In the genomic region with DNA sequence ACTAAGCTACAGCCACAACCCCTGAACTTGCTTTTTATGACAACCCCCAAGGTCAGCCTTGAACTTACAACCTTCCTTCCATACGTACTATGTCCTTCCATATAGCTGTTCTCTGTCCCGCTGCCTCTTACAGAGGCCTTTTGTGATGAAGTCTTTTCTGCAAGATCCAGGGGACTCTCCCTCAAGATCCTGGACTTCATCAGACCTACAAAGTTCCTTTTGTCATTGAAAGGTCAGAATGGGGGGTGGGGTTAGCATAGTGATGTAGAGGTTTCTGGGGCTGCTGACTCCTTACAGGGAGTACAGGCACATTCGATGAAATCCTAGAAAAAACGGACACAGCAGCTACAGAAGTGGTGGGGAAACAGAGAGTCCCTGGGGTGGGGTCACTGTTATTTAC, we compare ENCODE assay signal across 22 mouse cellular contexts. TPM values are rescaled to one million over a fixed set of nuclear protein-coding genes. Genes with fewer than 3 reads are reported as not detected.
A peak's percentile ranks its signal among the peaks of the same experiment; 100 is the strongest.
DNase-seq lines count a peak whose midpoint lies in the region; TF ChIP-seq lines count a peak whose summit lies in the region.
"Had no signal": no experiment of that assay in that cellular context is flagged by ENCODE, and none has a peak within 500 bp of the region (broad histone marks: within the 10 kb centered on the region; RNA-seq: fewer than 3 reads in every experiment).

No protein-coding gene starts in this region.

- no peaks in the 10 kb centered on the region for H3K27me3 ChIP-seq in testis, adult 2 months (ENCODE audit: control insufficient read depth, insufficient read depth, low read length)
- H3K27me3 ChIP-seq: embryonic facial prominence, embryonic 12.5 days; forebrain, embryonic 15.5 days; Patski had no signal

- no peaks in the 10 kb centered on the region; the same call in 1 of the 2 replicates for H3K36me3 ChIP-seq in testis, adult 2 months (ENCODE audit: control insufficient read depth, insufficient read depth, low read length)
- H3K36me3 ChIP-seq: embryonic facial prominence, embryonic 10.5 days; embryonic facial prominence, embryonic 12.5 days; forebrain, embryonic 15.5 days; G1E had no signal

- DNase-seq in testis, postnatal 10 days (ENCODE audit: low spot score) = no peak
- DNase-seq in R1 (ENCODE audit: low read depth, low spot score) = peak; percentile 70
- no peak for DNase-seq in kidney, adult 11 months
- DNase-seq in urinary bladder, postnatal 14 days (ENCODE audit: low spot score) = no peak
- DNase-seq: adrenal gland, adult 8-10 months; adrenal gland, postnatal 14 days; adrenal gland, postnatal 36 days; cerebellum, adult 11-12 months; cerebellum, adult 2 months; cerebellum, adult 9-10 months; cerebellum, postnatal 10 days; cerebellum, postnatal 25 days; forebrain, postnatal 0 days had no signal

- H3K4me3 ChIP-seq in testis, adult 2 months (ENCODE audit: control insufficient read depth, low read depth, low read length) = peak overlapping the region; percentile 86
- H3K4me3 ChIP-seq: embryonic facial prominence, embryonic 10.5 days; embryonic facial prominence, embryonic 12.5 days; forebrain, embryonic 13.5 days; forebrain, embryonic 15.5 days had no signal

- no peak for TF ChIP-seq CTCF in testis, adult 2 months (IDR thresholded peaks at IDR 0.05; ENCODE audit: control insufficient read depth, insufficient read depth, insufficient replicate concordance, low read depth, low read length)

- TF ChIP-seq POLR2A in testis, adult 2 months (IDR thresholded peaks at IDR 0.05; ENCODE audit: control insufficient read depth, low read depth, low read length) = no peak

- no peaks in the 10 kb centered on the region; the same call in 1 of the 2 replicates for H3K4me1 ChIP-seq in testis, adult 2 months (ENCODE audit: control insufficient read depth, insufficient read depth, low read length)
- H3K4me1 ChIP-seq: embryonic facial prominence, embryonic 12.5 days had no signal

- peak overlapping the region; percentile 90 for H3K27ac ChIP-seq in testis, adult 2 months (ENCODE audit: control insufficient read depth, insufficient read depth, low read depth, low read length)
- H3K27ac ChIP-seq: embryonic facial prominence, embryonic 10.5 days; embryonic facial prominence, embryonic 12.5 days; forebrain, embryonic 13.5 days; forebrain, embryonic 15.5 days had no signal

RNA-seq across cellular contexts. Expression of a gene that starts 6.3 kb away (rescaled TPM):
- 469 and 538 TPM in 2 replicates for polyA plus RNA-seq in testis, adult 2 months (2012; rRNA removed)
- polyA plus RNA-seq: activated CD4-positive, CD25-positive, alpha-beta regulatory T cell, adult 4 months; forebrain, embryonic 11.5 days; forebrain, embryonic 13.5 days; forebrain, embryonic 15.5 days; forebrain, postnatal 0 days had no signal

RNA-seq across cellular contexts. Expression of a gene that starts 25.9 kb away (rescaled TPM):
- 76.4 and 88.4 TPM in 2 replicates for polyA plus RNA-seq in testis, adult 2 months (2012; rRNA removed)

RNA-seq across cellular contexts. Expression of a gene that starts 34.2 kb away (rescaled TPM):
- 58.2 and 59.0 TPM in 2 replicates for polyA plus RNA-seq in testis, adult 2 months (2012; rRNA removed)

RNA-seq across cellular contexts. Expression of a gene that starts 47.0 kb away (rescaled TPM):
- polyA plus RNA-seq in testis, adult 2 months (2012; rRNA removed) = 7.2 and 9.6 TPM in 2 replicates
